27 mouse cellular contexts compared by ENCODE assay signal in genomic region chr3:93590256-93590655, GRCm38 (mm10). TPM values are rescaled to one million over a fixed set of nuclear protein-coding genes. Genes with fewer than 3 reads are reported as not detected.
DNase-seq lines count a peak whose midpoint lies in the region; ATAC-seq and TF ChIP-seq lines count a peak whose summit lies in the region.
"Had no signal": no experiment of that assay in that cellular context is flagged by ENCODE, and none has a peak within 500 bp of the region (broad histone marks: within the 10 kb centered on the region; RNA-seq: fewer than 3 reads in every experiment).

No protein-coding gene starts in this region.

- H3K27me3 ChIP-seq in kidney, adult 2 months (replicated peaks; ENCODE audit: control insufficient read depth, insufficient read depth, low read length), result no peaks in the 10 kb centered on the region
- no peaks in the 10 kb centered on the region for H3K27me3 ChIP-seq in kidney, postnatal 0 days (ENCODE audit: insufficient read depth, low read length)
- H3K27me3 ChIP-seq: embryonic facial prominence, embryonic 12.5 days; embryonic facial prominence, embryonic 15.5 days; heart, embryonic 13.5 days; Patski had no signal

- ATAC-seq in kidney, postnatal 0 days (replicated peaks; ENCODE audit: low FRiP score, low read depth), result no peak
- ATAC-seq in granulocyte monocyte progenitor cell, adult 5-6 weeks (replicated peaks; ENCODE audit: poor library complexity, severe bottlenecking), result peak; percentile 74
- ATAC-seq: forebrain, embryonic 14.5 days; forebrain, postnatal 0 days; hindbrain, postnatal 0 days; inflammation-experienced regulatory T-cells, adult 6 months; Patski had no signal

- TF ChIP-seq CTCF in kidney, adult 2 months (conservative IDR thresholded peaks at IDR 0.05; ENCODE audit: insufficient read depth, insufficient read length, low read depth, low read length), result no peak
- no peak for TF ChIP-seq CTCF in kidney, postnatal 0 days (IDR thresholded peaks at IDR 0.05; ENCODE audit: low read depth)

- H3K9me3 ChIP-seq in kidney, postnatal 0 days (replicated peaks; ENCODE audit: low read length), result no peaks in the 10 kb centered on the region
- H3K9me3 ChIP-seq: embryonic facial prominence, embryonic 12.5 days; embryonic facial prominence, embryonic 15.5 days; heart, embryonic 10.5 days; heart, embryonic 13.5 days had no signal

- H3K36me3 ChIP-seq in kidney, adult 2 months (ENCODE audit: control insufficient read depth, insufficient read depth, low read length), result no peaks in the 10 kb centered on the region
- no peaks in the 10 kb centered on the region for H3K36me3 ChIP-seq in kidney, postnatal 0 days (ENCODE audit: insufficient read depth, low read length)
- H3K36me3 ChIP-seq: embryonic facial prominence, embryonic 12.5 days; embryonic facial prominence, embryonic 15.5 days; heart, embryonic 10.5 days; heart, embryonic 13.5 days had no signal

- H3K27ac ChIP-seq in kidney, adult 2 months (ENCODE audit: insufficient read depth, low read depth, low read length), result peak overlapping the region; percentile 9; the same call in 1 of the 2 replicates
- peak overlapping the region; percentile 42 for H3K27ac ChIP-seq in kidney, postnatal 0 days
- H3K27ac ChIP-seq: embryonic facial prominence, embryonic 12.5 days; embryonic facial prominence, embryonic 15.5 days; heart, embryonic 10.5 days; heart, embryonic 13.5 days; hindbrain, embryonic 14.5 days; hindbrain, postnatal 0 days had no signal

- 96% methylated on average over 1 of the region's 1 CpGs for WGBS in kidney, adult 2 months
- WGBS in kidney, postnatal 0 days, result 91% methylated on average over 1 of the region's 1 CpGs

- H3K4me2 ChIP-seq in kidney, postnatal 0 days (ENCODE audit: low read length), result no peak overlapping the region
- H3K4me2 ChIP-seq: embryonic facial prominence, embryonic 12.5 days; embryonic facial prominence, embryonic 15.5 days; heart, embryonic 13.5 days; hindbrain, embryonic 14.5 days had no signal

- H3K4me3 ChIP-seq in kidney, adult 2 months (ENCODE audit: insufficient read depth, low read depth, low read length), result no peak overlapping the region
- H3K4me3 ChIP-seq in kidney, postnatal 0 days (replicated peaks; ENCODE audit: low read depth, low read length), result no peak overlapping the region
- H3K4me3 ChIP-seq: embryonic facial prominence, embryonic 12.5 days; embryonic facial prominence, embryonic 15.5 days; heart, embryonic 10.5 days; heart, embryonic 13.5 days had no signal

- peaks cover 11% of the 10 kb centered on the region; the same call in 1 of the 2 replicates for H3K4me1 ChIP-seq in kidney, adult 2 months (ENCODE audit: control insufficient read depth, insufficient read depth, low read length)
- H3K4me1 ChIP-seq in kidney, postnatal 0 days (replicated peaks; ENCODE audit: insufficient read depth, low read length), result no peaks in the 10 kb centered on the region
- H3K4me1 ChIP-seq: embryonic facial prominence, embryonic 12.5 days; embryonic facial prominence, embryonic 15.5 days; heart, embryonic 10.5 days; heart, embryonic 13.5 days had no signal

- no peak for DNase-seq in kidney, adult 2 months
- no peak for DNase-seq in kidney, adult 9 months
- DNase-seq in kidney, postnatal 0 days (ENCODE audit: low spot score), result no peak
- no peak for DNase-seq in kidney, adult 11 months
- DNase-seq in adrenal gland, postnatal 4 days (ENCODE audit: low spot score in 2 of 2), result no peak
- DNase-seq in gastrocnemius, postnatal 36 days, result no peak
- DNase-seq: adrenal gland, postnatal 10 days; adrenal gland, postnatal 36 days; cerebellum, adult 11 months; cerebellum, adult 2 months; cerebellum, adult 9-11 months; cerebellum, postnatal 25 days; forebrain, postnatal 0 days; gastrocnemius, postnatal 25 days; heart, adult 18-20 months; heart, postnatal 14 days; heart, postnatal 4 days had no signal

- no peak overlapping the region for H3K9ac ChIP-seq in kidney, postnatal 0 days (ENCODE audit: low read depth, low read length)
- H3K9ac ChIP-seq: embryonic facial prominence, embryonic 12.5 days; embryonic facial prominence, embryonic 15.5 days; forebrain, postnatal 0 days; heart, embryonic 13.5 days; hindbrain, embryonic 14.5 days had no signal

- intact Hi-C loops in gastrocnemius, postnatal 36 days (cut with DNase I), result no loop called here

- no peak for TF ChIP-seq POLR2A in kidney, adult 2 months (IDR thresholded peaks at IDR 0.05; ENCODE audit: low read depth, low read length)

RNA-seq across cellular contexts. Expression of gene S100a10, which starts 35.4 kb away (rescaled TPM):
- polyA plus RNA-seq in kidney, adult 2 months (2012; rRNA removed), result 83.6 and 104 TPM in 2 replicates
- 534 and 566 TPM in 2 replicates for polyA plus RNA-seq in kidney, postnatal 0 days (2015; fragmentation: Nextera tagmentation; extraction: Ambion mirVana)
- 146 and 257 TPM in 2 replicates for total RNA-seq in granulocyte monocyte progenitor cell, adult 5-6 weeks (2014; fragmentation: Nextera tagmentation)
- total RNA-seq in granulocyte monocyte progenitor cell, adult 5-6 weeks (2017), result 203 and 212 TPM in 2 replicates
- 100 to 1,000 TPM; 198 to 205 TPM for total RNA-seq in adrenal gland, postnatal 4 days (2021)
- 10 to 100 TPM; 38.8 to 50.5 TPM for total RNA-seq in gastrocnemius, postnatal 36 days (2021)
